Mouse (Mus musculus) heart, embryonic 11.5 days (tissue): Measurements from ENCODE around the gene Nfkbid. TPM values are rescaled to one million over a fixed set of nuclear protein-coding genes. Genes with fewer than 3 reads are reported as not detected.
A peak's percentile ranks its signal among the peaks of the same experiment; 100 is the strongest.

Experiments
- ATAC-seq: fragments of 200-750 bp; cut with Nextera tagmentation; replicated peaks from 2 replicates; pipeline ENCODE4 v1.8.0; 2017; ENCODE audit warnings: moderate library complexity; ENCODE audit not compliant: insufficient number of reproducible peaks, low FRiP score, low TSS enrichment
- H3K27ac ChIP-seq: fragments of 300-500 bp; sonication (generic); 2 replicates; pipeline ENCODE4 v1.5.1; 2014; ENCODE audit warnings: mild to moderate bottlenecking, low read depth, low read length
- H3K27me3 ChIP-seq: fragments of 300-500 bp; sonication (generic); 2 replicates; pipeline ENCODE4 v1.6.1; 2014; ENCODE audit warnings: mild to moderate bottlenecking, low read length, mixed read lengths; ENCODE audit not compliant: control insufficient read depth, insufficient read depth
- H3K36me3 ChIP-seq: fragments of 300-500 bp; sonication (generic); 2 replicates; pipeline ENCODE4 v1.6.1; 2014; ENCODE audit warnings: mild to moderate bottlenecking, low read length, moderate library complexity, mixed read lengths; ENCODE audit not compliant: control insufficient read depth, insufficient read depth
- H3K4me1 ChIP-seq: fragments of 300-500 bp; sonication (generic); 2 replicates; pipeline ENCODE4 v1.6.1; 2014; ENCODE audit warnings: low read length; ENCODE audit not compliant: control insufficient read depth, insufficient read depth
- H3K4me2 ChIP-seq: fragments of 300-500 bp; sonication (generic); 2 replicates; pipeline ENCODE4 v1.6.1; 2014; ENCODE audit warnings: mild to moderate bottlenecking, moderate library complexity
- H3K4me3 ChIP-seq: fragments of 300-500 bp; sonication (generic); 2 replicates; pipeline ENCODE4 v1.5.1; 2014; ENCODE audit warnings: low read depth, low read length
- H3K9ac ChIP-seq: fragments of 300-500 bp; sonication (generic); 2 replicates; pipeline ENCODE4 v1.6.1; 2014; ENCODE audit warnings: mild to moderate bottlenecking, low read depth, low read length, moderate library complexity
- H3K9me3 ChIP-seq: fragments of 300-500 bp; sonication (generic); replicated peaks from 2 replicates; pipeline ENCODE4 v1.6.1; 2016; ENCODE audit warnings: low read length; ENCODE audit not compliant: control insufficient read depth
- WGBS: fragments of 180-500 bp; shearing (Covaris S2); extraction: QIAGEN DNeasy Blood & Tissue Kit; methylation state at CpG from one replicate; pipeline ENCODE4 v1.1.7; 2014; ENCODE audit not compliant: insufficient replicate concordance; 5-methylcytosine and 5-hydroxymethylcytosine counted together
- polyA plus RNA-seq: library from polyadenylated mRNA; unstranded; fragments of >200 nt; fragmentation: Nextera tagmentation; extraction: Ambion mirVana; gene quantifications from 2 replicates; pipeline ENCODE4 v1.2.1, GENCODE M21; 2014

Gene Nfkbid
- polyA plus RNA-seq, 1 experiment from 2014 or later: 1.0 TPM

- no peaks in the 10 kb centered on the region for H3K9me3 ChIP-seq
- peaks cover 7% of the 10 kb centered on the region; the same call in 1 of the 2 replicates for H3K27me3 ChIP-seq
- no peak overlapping the region for H3K9ac ChIP-seq
- H3K4me2 ChIP-seq: no peak overlapping the region
- no peak for ATAC-seq
- H3K4me3 ChIP-seq: no peak overlapping the region
- no peak overlapping the region for H3K27ac ChIP-seq
- WGBS: 85% methylated on average over 3 of the region's 3 CpGs
- no peaks in the 10 kb centered on the region; the same call in 1 of the 2 replicates for H3K4me1 ChIP-seq
- H3K36me3 ChIP-seq: peaks cover 1% of the 10 kb centered on the region; the same call in 1 of the 2 replicates
These were observed 859 bp upstream of the Nfkbid start for GRCm38 (mm10) chr7:30420673-30421072.

GRCm38 (mm10) chr7:30421890-30422435 is 431 bp downstream of the Nfkbid start:
- Histone ChIP-seq H3K27me3 (peaks cover 7% of the 10 kb centered on the region; the same call in 1 of the 2 replicates), H3K27ac (0 out of 2 replicates have a peak overlapping the region, but pooled peaks have one; percentile 16), H3K4me3 (peak overlapping the region; percentile 54), H3K9me3 (no peaks in the 10 kb centered on the region), H3K9ac (peak overlapping the region; percentile 71), H3K36me3 (peaks cover 2% of the 10 kb centered on the region; the same call in 1 of the 2 replicates), H3K4me1 (no peaks in the 10 kb centered on the region; the same call in 1 of the 2 replicates), H3K4me2 (peak overlapping the region; percentile 96)
- WGBS: under 1% methylated on average over 45 of the region's 45 CpGs
- ATAC-seq: peak; percentile 46

- Histone ChIP-seq H3K4me2 (peak overlapping the region; percentile 96), H3K36me3 (peaks cover 2% of the 10 kb centered on the region; the same call in 1 of the 2 replicates), H3K9ac (peak overlapping the region; percentile 71; the same call in 1 of the 2 replicates), H3K4me1 (no peaks in the 10 kb centered on the region; the same call in 1 of the 2 replicates), H3K9me3 (no peaks in the 10 kb centered on the region), H3K27ac (peak overlapping the region; percentile 41; the same call in 1 of the 2 replicates), H3K4me3 (peak overlapping the region; percentile 54), H3K27me3 (peaks cover 7% of the 10 kb centered on the region; the same call in 1 of the 2 replicates)
- no peak for ATAC-seq
- WGBS: 10% methylated on average over 9 of the region's 9 CpGs
These were observed 1.0 kb downstream of the Nfkbid start for GRCm38 (mm10) chr7:30422560-30422959.

GRCm38 (mm10) chr7:30423071-30423641 is 1.6 kb downstream of the Nfkbid start:
- 29% methylated on average over 23 of the region's 23 CpGs for WGBS
- Histone ChIP-seq H3K4me3 (peak overlapping the region; percentile 54), H3K36me3 (peaks cover 2% of the 10 kb centered on the region; the same call in 1 of the 2 replicates), H3K27ac (0 out of 2 replicates have a peak overlapping the region, but pooled peaks have one; percentile 41), H3K9me3 (no peaks in the 10 kb centered on the region), H3K27me3 (peaks cover 7% of the 10 kb centered on the region; the same call in 1 of the 2 replicates), H3K9ac (peak overlapping the region; percentile 71), H3K4me2 (peak overlapping the region; percentile 96), H3K4me1 (no peaks in the 10 kb centered on the region; the same call in 1 of the 2 replicates)
- ATAC-seq: no peak

- Histone ChIP-seq H3K27me3 (no peaks in the 10 kb centered on the region), H3K4me2 (no peak overlapping the region), H3K36me3 (peaks cover 2% of the 10 kb centered on the region; the same call in 1 of the 2 replicates), H3K4me3 (no peak overlapping the region), H3K9ac (no peak overlapping the region), H3K9me3 (no peaks in the 10 kb centered on the region), H3K4me1 (no peaks in the 10 kb centered on the region), H3K27ac (no peak overlapping the region)
- no peak for ATAC-seq
These were observed 7.8 kb downstream of the Nfkbid start for GRCm38 (mm10) chr7:30429327-30429726.

- Histone ChIP-seq H3K9me3 (no peaks in the 10 kb centered on the region), H3K9ac (no peak overlapping the region), H3K27me3 (peaks cover 2% of the 10 kb centered on the region), H3K4me2 (no peak overlapping the region), H3K27ac (no peak overlapping the region), H3K4me1 (no peaks in the 10 kb centered on the region), H3K4me3 (no peak overlapping the region), H3K36me3 (peaks cover 2% of the 10 kb centered on the region; the same call in 1 of the 2 replicates)
- 33% methylated on average over 2 of the region's 2 CpGs for WGBS
- ATAC-seq: no peak
These were observed 8.7 kb downstream of the Nfkbid start for GRCm38 (mm10) chr7:30430191-30430590.

GRCm38 (mm10) chr7:30431793-30432192 is 10.3 kb downstream of the Nfkbid start:
- no peak for ATAC-seq
- 9% methylated on average over 3 of the region's 3 CpGs for WGBS
- no peak overlapping the region for H3K27ac ChIP-seq
- H3K9me3 ChIP-seq: no peaks in the 10 kb centered on the region
- H3K4me3 ChIP-seq: no peak overlapping the region
- no peaks in the 10 kb centered on the region for H3K36me3 ChIP-seq
- H3K4me2 ChIP-seq: no peak overlapping the region
- H3K4me1 ChIP-seq: no peaks in the 10 kb centered on the region
- peaks cover 13% of the 10 kb centered on the region for H3K27me3 ChIP-seq
- no peak overlapping the region for H3K9ac ChIP-seq

- ATAC-seq: no peak
- H3K4me2 ChIP-seq: no peak overlapping the region
- H3K27me3 ChIP-seq: peaks cover 20% of the 10 kb centered on the region
- WGBS: 2% methylated on average over 10 of the region's 10 CpGs
- no peak overlapping the region for H3K4me3 ChIP-seq
- H3K9ac ChIP-seq: no peak overlapping the region
- H3K9me3 ChIP-seq: no peaks in the 10 kb centered on the region
- H3K4me1 ChIP-seq: no peaks in the 10 kb centered on the region
- H3K27ac ChIP-seq: no peak overlapping the region
- H3K36me3 ChIP-seq: no peaks in the 10 kb centered on the region
These were observed 12.7 kb downstream of the Nfkbid start for GRCm38 (mm10) chr7:30434238-30434637.
